11 mouse cellular contexts compared by ENCODE assay signal in the genomic region with DNA sequence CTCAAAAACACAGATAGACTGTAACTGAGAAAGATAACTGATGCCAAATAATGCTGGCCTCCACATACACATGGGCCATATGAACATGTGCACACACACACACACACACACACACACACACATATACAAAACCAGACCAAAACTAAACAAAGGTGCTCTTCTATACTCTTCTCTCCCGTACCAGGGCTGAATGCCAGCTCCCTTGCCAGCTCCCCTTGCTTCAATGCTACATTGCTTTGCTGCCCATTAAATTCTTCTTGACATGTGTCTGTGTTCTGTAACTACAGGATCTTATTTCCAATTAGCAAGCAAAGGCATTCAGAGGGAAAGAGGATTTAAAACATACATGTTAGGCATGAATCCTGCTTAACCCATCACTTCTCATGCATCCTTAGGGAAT.
"Had no signal": no experiment of that assay in that cellular context is flagged by ENCODE, and none has a peak within 500 bp of the region (broad histone marks: within the 10 kb centered on the region; RNA-seq: fewer than 3 reads in every experiment).

No protein-coding gene starts in this region.

- H3K27me3 ChIP-seq: liver, embryonic 13.5 days had no signal

- H3K9ac ChIP-seq: liver, embryonic 13.5 days had no signal

- ATAC-seq: midbrain, embryonic 16.5 days had no signal

- H3K4me3 ChIP-seq: liver, embryonic 13.5 days had no signal

- H3K9me3 ChIP-seq: liver, embryonic 13.5 days had no signal

- H3K4me1 ChIP-seq: liver, embryonic 13.5 days had no signal

- DNase-seq: kidney, adult 18-20 months; kidney, adult 9 months; kidney, postnatal 14 days; kidney, postnatal 4 days; liver, embryonic 13.5 days; lung, adult 2 months; lung, postnatal 14 days; lung, postnatal 4 days; thymus, adult 18-20 months; thymus, postnatal 36 days had no signal

- H3K27ac ChIP-seq: liver, embryonic 13.5 days had no signal

- H3K36me3 ChIP-seq: liver, embryonic 13.5 days had no signal

- H3K4me2 ChIP-seq: liver, embryonic 13.5 days had no signal
